Mouse (Mus musculus) c-Kit-negative CD71-positive TER-119-positive erythroid progenitor cells, embryonic 14.5 days (primary cell): ENCODE results near the gene Mapkbp1.

Experiments
- DNase-seq: peaks from one replicate; pipeline ENCODE4 v3.0.0-alpha.2; 2013; ENCODE audit warnings: low read depth, low spot score

Gene Mapkbp1

DNA sequence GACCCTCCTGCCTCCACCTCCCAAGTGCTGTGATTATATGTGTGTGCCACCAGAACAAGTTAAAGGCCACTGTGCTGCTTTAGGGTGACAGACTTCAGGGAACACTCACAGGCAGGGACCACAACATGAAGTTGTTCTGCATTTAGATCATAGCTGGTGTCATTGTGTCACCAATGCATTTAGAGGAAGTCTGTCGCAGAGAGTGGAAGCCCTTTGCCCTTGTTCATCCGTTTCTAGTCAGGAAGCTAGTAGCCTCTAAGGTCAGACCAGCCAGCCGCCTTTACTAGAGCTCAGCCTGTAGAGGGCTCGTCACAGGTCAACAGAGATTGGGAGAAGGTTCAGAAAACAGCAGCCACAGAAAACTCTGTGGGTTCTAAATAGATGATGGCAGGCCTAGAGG, 36.2 kb downstream of the Mapkbp1 start:
- no peak for DNase-seq

DNA sequence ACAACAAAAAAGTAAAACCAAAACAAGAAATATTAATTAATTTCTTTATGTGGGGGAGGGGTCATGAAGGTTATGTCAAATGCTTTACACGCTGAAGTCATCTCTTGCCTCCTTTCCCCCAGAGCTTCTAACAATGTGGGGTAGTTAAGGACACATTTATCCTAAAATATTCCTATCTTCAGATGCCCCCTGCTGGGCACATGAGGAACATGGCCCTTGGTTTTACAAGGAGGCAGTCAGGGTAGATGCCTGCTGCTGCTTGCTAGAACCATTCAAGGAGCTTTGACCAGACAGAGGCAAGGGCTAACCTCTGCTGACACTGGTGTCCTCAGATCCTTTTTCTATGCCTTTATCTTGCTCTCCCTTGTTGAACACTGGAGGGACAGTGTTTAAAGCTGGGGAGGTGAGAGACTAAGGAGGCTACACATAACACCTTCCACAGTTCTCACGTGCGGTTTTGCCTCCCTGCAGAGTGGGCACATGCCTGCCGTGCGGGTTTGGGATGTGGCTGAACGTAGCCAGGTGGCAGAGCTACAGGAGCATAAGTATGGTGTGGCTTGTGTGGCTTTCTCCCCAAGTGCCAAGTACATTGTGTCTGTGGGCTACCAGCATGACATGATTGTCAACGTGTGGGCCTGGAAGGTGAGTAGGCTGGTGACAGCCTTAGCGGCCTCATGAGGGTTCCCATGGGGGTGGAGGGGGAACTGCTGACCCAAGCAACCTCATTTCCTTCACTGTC, 39.1 kb downstream of the Mapkbp1 start:
- no peak for DNase-seq

DNA sequence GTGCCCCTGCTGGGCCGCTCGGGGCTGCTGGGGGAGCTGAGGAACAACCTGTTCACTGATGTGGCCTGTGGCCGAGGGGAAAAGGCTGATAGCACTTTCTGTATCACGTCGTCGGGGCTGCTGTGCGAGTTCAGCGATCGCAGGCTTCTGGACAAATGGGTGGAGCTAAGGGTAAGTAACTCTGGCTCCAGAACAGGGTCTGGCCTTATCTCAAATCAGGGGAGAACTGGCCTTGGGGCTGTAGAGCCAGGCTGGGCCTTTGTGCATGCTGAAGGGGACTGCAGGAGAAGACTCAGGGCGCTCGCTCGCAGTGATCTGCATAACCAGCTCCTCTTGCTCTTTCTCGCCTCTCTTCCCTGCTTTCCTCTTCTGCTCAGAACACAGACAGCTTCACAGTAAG, 40.4 kb downstream of the Mapkbp1 start:
- no peak for DNase-seq

DNA sequence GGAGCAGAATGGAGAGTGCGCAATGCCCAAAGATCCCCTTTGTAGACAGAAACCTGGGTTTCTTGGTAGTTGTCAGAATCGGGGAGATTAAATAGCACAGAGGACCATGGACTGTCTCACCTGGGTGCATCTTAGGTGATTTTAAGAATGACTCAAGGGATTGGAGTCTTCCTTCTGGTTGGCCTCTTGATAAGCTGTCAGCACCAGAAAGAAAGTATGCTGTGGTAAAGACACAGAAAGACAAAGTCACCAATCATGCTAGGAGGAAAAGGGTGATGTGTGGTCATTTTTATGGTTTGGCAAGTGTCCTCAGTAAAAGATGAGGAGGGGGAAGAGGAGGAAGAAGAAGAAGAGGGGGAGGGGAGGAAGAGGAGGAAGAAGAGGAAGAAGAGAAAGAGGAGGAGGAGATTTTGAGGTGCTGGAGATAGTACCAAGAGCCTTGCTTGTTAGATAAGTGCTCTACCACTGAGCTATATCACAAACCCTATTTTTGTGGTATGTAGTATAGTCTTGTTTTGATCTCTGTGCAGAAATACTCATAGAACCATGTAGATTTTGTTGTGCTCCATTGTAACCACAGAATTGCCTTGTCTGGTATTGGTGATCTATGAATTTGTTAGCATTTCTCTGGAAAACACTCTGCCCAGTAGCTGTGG, 41.5 kb downstream of the Mapkbp1 start:
- DNase-seq = no peak

DNA sequence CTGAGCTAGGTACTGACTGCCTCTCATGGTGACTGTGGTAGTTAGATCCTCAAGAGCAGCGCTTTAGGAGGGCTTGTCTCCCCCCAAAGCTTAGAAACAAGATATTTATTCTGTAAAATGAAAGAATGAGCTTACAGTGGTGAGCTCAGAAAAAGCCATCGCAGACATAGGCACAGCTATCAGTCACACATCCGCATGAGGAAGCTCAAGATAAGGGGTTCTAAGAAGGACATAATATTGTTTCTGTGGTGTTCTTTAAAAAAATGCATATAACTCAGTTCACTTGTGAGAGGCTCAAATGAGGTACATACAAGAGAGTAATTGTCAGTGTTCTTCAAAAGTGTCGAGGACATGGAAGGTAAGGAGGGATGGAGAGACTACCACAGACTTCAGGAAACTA, 43.4 kb downstream of the Mapkbp1 start:
- no peak for DNase-seq

DNA sequence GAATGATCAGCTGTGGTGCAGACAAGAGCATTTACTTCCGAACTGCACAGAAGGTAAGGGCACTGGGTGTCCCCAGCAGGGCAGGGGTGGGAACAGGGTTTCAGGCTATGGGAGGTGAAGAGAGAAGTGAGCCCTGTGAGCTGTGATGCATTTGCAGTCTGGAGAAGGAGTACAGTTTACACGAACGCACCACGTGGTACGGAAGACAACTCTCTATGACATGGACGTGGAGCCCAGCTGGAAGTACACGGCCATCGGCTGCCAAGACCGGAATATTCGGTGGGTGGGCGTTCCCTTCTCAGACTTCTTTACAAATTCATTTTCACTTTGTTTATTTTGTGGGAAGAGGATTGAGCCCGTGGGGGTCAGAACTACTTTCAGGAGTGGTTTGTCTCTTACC, 45.1 kb downstream of the Mapkbp1 start:
- no peak for DNase-seq

DNA sequence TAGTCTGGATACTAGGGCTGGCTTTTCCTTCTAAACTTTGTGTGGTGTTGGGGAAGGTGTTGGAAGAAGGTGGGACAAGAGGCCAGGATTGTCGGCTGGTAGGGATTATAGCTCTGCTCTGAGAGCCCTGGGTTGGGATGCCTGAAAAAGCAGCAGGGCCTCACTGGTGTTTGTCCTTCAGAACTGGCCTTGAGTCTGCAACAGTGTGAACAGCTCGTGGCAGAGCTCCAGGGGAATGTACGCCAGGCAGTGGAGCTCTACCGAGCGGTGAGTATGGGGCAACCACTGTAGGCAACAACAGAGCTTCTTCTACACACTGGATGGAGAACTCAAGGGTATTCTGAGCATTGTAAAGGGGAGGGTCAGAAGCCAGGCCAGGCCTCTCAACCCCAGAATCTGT, 51.8 kb downstream of the Mapkbp1 start:
- no peak for DNase-seq

DNA sequence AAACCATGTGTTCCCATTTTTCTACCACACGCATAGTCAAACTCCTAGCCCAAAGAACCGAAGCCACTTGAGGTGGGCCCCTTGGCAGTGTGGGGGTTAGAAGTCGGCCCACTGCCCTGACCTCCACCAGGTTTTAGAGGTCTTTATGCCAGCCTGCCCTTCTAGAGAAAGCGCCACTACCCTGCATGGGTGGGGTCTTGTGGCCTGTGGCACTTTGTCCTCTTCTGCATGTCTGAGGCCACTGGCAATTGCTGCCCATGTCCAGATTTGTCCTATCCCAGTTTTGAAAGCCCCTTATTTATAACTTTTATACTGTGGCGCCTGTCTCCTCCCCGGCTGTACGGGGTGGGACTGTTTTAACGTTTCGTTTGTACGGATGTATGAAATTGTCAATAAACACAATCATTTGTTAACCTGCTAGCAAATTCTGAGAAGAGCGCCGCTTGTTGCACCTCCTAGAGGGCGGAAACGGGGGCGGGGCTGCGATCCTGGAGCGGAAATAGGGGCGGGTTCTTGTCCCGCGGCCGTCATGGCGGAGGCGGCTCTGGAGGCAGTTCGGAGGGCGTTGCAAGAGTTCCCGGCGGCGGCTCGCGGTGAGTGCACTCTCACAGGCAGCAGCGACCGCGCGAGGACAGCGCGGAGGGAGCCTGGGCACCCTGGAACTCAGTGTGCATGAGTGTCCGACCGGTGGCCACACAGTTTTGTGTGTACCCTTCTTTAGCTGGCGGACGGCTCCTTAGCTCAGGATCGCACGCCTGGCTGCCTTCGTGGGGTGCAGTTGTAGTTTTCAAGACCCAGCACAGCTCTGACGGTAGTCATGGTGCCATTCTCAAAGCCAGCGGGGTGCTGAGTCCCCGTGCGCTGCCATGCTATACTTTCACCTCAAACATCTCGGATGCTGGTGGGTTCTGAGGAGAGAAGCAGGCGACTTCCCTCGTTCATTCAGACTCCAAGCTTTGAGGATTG, 54.8 kb downstream of the Mapkbp1 start, which contains the start of the genes Jmjd7 and Gm28042:
Gene Jmjd7 (plus strand): TSS at position 500 of the 966 bp plus-strand sequence.
Gene Gm28042 (plus strand): TSS at position 510 of the 966 bp plus-strand sequence.
- peak; percentile 85 for DNase-seq

DNA sequence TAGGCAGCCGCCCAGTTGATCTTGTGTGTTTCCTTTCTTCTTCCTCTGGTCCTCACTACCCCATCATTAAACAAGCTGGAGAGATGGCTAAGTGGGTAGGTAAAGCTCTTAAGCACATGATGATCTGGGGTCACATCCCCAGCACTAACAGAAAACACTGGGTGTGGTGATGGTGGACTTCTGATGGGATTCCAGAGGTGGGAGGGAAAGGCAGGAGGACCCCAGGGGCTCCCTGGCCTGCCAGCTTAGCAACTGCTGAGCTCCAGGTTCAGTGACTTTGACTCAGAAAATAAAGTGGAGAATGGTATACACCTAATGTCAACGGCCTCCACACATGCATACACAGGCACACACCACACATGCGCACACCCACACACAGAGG, 55.4 kb downstream of the Mapkbp1 start:
- no peak for DNase-seq

DNA sequence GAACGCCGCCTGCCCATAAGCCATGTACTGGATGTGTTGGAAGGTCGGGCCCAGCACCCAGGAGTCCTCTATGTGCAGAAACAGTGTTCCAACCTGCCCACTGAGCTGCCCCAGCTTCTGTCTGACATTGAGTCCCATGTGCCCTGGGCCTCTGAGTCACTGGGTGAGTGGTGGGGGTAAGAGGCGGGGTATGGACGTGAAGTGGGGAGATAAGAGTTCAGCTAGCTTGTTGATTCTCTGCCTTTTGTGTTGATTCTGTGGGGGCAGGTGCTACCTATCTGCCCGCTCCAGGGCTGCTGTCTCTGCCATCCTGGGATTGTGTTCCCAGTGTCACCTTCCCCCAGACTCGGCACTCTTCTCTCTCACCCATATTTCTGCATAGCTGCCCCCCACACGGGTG, 57.9 kb downstream of the Mapkbp1 start:
- DNase-seq = no peak

DNA sequence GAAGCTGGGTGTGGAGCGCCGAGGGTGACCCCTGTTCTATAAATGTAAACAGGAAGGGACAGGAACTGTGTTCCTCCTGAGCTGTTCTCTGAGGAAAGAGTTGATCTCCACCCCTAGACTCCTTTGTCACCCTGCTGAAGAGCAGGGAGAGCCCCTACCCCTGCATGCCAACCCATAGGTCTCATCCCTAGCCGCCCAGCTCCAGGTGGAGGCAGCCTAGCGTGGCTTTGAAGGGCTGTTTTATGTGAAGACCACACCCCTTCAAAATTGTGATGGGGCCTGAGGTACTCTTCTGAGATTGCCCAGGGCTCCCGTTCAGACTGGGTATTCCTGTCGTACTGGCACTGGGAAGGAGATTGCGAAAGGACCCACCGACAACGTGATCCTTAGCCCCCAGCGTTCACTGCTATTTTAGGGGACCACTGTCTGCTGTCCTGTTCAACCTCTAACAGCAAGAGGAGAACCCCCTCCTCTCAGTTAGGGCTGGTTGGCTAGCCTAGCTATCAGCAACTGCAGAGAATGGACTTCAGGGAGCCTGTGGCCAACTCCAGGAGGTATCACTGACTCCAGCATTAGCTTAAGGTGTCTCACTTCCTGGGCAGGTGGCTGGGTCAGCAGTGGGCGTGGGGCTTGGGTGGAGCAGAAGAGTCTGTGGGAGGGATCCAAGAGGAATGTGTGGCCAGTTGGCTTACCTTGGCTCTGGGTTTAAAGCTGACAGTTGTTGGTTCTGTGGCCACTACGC, 60.4 kb downstream of the Mapkbp1 start, which contains the start of gene Pla2g4b:
Gene Pla2g4b (plus strand): TSS at position 692 of the 742 bp plus-strand sequence.
- no peak for DNase-seq

DNA sequence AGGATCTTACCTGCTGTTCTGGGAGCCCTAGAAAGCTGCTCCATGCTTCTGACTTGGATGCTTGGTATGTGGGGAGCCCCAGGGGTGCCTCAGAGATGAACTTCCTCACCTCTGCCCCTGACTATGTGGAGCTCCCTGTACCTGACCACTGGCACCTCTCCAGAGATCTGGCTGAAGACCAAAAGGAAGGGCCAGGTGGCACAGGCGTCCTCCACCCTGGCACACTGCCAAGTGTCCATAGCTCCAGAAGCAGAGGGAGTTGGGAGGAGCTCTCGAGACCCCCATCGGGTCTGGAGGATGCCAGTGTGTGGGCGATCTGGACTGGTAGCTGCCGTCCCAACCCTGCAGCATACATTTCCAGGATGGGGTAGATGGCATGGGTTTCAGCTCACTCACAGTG, 61.2 kb downstream of the Mapkbp1 start:
- DNase-seq = no peak

DNA sequence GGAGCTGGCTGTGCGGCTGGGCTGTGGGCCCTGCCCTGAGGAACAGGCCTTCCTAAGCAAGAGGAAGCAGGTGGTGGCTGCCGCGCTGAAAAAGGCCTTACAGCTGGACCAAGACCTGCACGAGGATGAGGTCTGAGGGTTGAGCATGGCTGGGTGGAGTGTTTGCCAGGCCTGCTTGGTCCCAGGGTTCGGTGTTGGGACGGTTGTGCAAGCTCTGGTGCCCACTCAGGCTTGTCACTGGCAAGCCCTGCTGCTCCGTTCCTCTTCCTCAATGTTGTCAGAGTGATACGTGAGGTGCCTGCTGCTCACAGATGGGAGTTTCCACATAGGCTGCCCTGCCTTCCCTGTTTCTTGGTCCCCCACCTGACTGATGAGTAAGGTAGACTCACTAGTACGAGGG, 65.2 kb downstream of the Mapkbp1 start:
- DNase-seq = no peak

DNA sequence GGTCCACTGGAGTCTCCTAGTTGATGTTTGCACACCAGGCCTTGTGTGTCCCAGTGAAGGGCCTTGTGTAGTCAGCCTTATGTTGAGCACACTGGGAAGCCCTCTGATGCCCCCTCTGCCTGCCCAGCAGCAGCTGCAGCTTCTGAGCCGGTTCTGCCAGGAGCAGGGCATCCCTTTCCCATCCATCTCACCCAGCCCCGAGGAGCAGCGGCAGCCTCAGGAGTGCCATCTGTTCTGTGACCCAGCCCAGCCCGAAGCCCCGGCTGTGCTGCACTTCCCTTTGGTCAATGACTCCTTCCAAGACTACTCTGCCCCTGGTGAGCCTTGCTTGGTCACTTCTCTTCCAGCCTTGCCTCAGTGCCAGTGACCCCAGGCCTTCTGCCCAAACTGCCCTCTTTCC, 68.5 kb downstream of the Mapkbp1 start:
- no peak for DNase-seq

DNA sequence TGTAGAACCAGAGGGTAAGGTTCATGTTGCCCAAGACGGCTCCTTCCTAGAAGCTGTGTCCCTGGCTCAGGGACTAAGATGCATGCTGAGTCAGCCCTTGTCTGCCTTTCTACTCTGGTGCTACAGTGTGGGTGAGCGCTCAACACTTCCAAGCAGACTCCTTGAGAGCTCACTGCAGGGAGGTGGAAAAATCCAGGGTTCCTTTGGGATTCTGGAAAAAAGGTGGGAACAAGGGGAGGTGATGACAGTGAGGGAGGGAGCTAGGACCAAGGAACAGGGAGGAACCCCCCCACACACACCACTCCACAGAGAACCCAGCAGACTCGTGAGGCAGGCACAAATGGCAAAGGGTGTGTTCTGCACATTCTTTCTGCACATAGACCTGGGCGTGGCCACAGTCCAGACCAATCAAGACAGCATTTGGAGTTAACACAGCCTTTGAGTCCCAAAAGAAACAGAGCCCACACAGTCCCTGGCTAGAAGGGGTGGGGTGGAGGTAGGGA, 71.7 kb downstream of the Mapkbp1 start:
- no peak for DNase-seq

DNA sequence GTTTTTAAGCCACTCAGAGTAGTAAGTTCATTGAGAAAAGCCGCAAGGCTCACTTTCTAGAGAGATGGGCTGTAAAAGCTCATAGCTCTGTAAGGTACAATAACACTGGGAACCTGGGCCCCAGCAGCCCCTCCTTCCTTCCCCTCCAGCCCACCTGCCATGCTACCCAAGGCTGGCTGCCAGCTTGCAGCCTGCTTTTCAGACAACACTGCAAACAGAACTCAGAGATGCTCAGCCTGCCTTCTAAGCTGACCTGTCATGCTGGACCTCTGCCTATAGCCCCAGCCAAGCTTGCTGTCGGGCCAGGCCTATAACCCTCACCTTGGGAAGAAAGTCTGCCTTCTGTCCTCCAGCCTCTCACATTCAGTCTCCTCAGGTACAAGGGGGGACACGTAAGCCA, 72.2 kb downstream of the Mapkbp1 start:
- no peak for DNase-seq

DNA sequence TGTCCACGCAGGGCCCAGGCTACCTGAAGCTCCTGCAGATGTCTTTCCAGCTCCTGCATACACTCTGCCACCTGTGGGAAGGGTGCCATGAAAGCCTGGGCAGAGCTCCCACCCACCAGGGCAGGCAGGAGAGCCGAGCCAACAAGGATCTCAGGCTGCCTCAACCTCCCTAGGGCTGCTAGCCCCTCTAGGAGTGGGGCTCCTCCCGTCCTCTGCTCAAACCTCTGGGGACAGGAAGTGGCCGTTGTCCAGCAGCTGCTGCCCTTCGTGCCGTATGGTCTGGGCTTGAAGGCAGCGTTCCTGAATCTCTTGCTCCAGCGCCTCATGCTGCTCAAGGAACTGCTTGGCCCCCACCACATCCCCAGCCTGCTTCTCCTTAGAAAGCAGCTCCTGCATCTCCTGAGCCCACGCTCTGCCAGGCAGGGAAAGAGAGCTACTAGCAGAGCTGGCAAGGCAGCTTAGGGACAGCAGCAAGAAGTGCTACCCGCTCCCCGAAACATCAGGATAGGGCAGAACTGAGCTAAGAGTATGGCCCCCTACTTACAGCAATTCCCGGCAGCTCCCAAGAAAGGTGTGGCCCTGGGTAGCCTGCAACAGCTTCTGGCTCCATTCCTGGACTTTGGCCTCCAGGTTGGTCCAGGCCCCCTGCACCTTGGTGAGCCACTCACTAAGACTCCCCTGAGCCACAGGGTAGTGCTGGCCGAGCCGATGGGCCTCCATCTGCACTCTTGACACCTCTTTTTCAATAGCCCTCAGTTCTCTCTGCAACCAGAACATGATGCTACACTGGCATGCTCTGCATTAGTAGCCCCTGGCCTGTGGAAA, 74.2 kb downstream of the Mapkbp1 start:
- no peak for DNase-seq

DNA sequence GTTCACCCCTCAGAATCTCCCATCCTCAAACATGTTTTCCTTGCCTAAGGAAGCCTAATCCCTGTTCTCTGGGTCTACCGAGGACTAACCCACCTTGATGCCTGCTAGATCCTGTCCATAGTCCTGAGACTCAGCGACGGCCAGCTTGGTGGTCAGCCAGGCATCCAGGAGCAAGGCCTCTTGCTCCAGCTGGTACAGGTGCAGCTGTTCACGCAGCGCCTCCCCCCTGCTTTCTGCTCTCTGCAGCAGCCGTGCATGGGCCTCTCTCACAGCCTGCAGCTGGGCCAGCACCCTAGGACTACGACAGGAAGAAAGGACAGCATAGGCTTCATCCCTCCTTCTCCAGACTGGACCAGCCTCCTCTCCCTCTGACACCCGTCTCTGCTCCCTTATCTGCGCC, 75.7 kb downstream of the Mapkbp1 start:
- no peak for DNase-seq

DNA sequence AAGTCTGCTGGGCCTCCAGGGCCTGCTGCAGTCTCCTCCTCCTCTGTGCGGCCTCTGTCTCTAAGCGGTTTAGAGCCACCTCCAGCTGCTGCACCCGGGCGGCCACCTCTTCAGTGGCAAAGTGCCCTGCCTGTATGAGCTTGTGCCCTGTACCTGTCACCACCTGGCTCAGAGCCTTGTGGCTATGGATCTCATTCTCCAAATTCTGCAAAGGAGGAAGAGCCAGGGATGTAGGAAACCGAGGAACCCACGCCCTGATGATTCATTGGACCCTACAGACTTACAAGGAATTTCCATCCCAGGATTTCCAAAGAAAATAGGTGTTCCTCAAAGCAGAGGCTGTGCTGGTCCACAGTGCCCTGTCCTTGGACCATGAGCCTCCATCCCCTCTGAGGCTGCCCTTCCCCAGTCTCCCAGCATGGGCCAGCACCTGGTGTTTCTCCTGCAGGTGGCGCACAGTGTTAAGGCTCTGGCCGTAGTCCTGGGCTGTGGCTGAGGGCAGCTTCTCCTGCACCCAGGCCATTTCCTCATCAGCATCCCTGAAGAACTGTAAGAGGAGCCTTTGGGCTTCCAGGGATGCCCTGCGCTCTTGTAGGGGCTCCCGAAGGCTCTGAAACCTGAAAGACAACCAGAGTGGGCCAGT, 77.3 kb downstream of the Mapkbp1 start:
- DNase-seq = no peak

DNA sequence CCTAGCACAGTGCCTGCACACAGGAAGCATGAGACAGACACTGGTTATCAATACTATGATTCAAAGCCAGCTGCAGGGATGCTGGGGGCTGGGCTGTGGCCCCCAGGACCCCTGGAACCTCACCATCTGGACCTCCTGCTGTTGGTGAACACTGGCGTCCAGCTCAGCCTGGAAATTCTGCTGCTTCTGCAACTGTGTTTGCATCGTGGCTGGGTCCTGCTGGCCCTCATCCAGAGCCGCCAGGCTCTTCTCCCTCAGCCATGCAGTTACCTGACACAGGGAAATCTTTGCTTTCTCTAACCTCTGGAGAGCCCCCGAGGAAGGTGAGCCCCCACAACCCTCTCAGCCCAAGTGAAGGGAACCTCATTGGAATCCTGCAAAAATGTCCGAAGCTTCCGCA, 78.9 kb downstream of the Mapkbp1 start:
- no peak for DNase-seq
